Mouse (Mus musculus) adrenal gland, adult (tissue): Measurements from ENCODE around the gene Olfr1369-ps1.

Source experiments
- DNase-seq, 2 experiments: peaks; one replicate each; pipeline ENCODE4 v3.0.0; 2022 to 2023; ENCODE audit warnings: low spot score in 1 of 2; ENCODE audit not compliant: inconsistent age in 2 of 2

Olfr1369-ps1 gene

GRCm38 (mm10) chr13:21168371-21169011 is 57.2 kb downstream of the Olfr1369-ps1 start:
- DNase-seq = peak; percentile 40 to 84
